In genomic region chr6:110646901-110647300, GRCm38 (mm10) we compare ENCODE assay signal across 8 mouse cellular contexts. TPM values are rescaled to one million over a fixed set of nuclear protein-coding genes. Genes with fewer than 3 reads are reported as not detected.
DNase-seq lines count a peak whose midpoint lies in the region; ATAC-seq and TF ChIP-seq lines count a peak whose summit lies in the region.

No protein-coding gene starts in this region.

- no peaks in the 10 kb centered on the region for H3K9me3 ChIP-seq in embryonic facial prominence, embryonic 12.5 days
- no peaks in the 10 kb centered on the region for H3K9me3 ChIP-seq in intestine, embryonic 15.5 days
- H3K9me3 ChIP-seq in midbrain, embryonic 14.5 days (ENCODE audit: control insufficient read depth, low read length) = no peaks in the 10 kb centered on the region
- no peaks in the 10 kb centered on the region for H3K9me3 ChIP-seq in liver, postnatal 0 days (ENCODE audit: low read length)

- no peak for ATAC-seq in embryonic facial prominence, embryonic 12.5 days (ENCODE audit: insufficient number of reproducible peaks, insufficient read depth, low FRiP score, low TSS enrichment)
- ATAC-seq in intestine, embryonic 15.5 days = no peak
- ATAC-seq in midbrain, embryonic 14.5 days (ENCODE audit: low FRiP score, low TSS enrichment) = no peak
- ATAC-seq in activated CD4-positive, CD25-positive, alpha-beta regulatory T cell, adult 4 months = no peak
- no peak for ATAC-seq in liver, postnatal 0 days

- peak; percentile 43 for DNase-seq in brain, embryonic 14.5 days (ENCODE audit: low read depth)
- DNase-seq in midbrain, embryonic 14.5 days = peak; percentile 50
- no peak for DNase-seq in ovary, postnatal 14 days (ENCODE audit: low spot score)
- DNase-seq in thymus, postnatal 10 days (ENCODE audit: low spot score in 2 of 2) = no peak
- no peak for DNase-seq in liver, postnatal 0 days

- H3K4me2 ChIP-seq in embryonic facial prominence, embryonic 12.5 days (replicated peaks) = peak overlapping the region; percentile 96
- peak overlapping the region; percentile 81 for H3K4me2 ChIP-seq in intestine, embryonic 15.5 days (replicated peaks)
- peak overlapping the region; percentile 94 for H3K4me2 ChIP-seq in midbrain, embryonic 14.5 days (ENCODE audit: low read length)
- H3K4me2 ChIP-seq in liver, postnatal 0 days (ENCODE audit: low read depth, low read length) = no peak overlapping the region

- WGBS in embryonic facial prominence, embryonic 12.5 days = 2% methylated on average over 12 of the region's 12 CpGs
- 3% methylated on average over 12 of the region's 12 CpGs for WGBS in intestine, embryonic 15.5 days
- WGBS in midbrain, embryonic 14.5 days = 1% methylated on average over 12 of the region's 12 CpGs
- WGBS in liver, postnatal 0 days (ENCODE audit: insufficient replicate concordance) = 4% methylated on average over 12 of the region's 12 CpGs

- TF ChIP-seq EP300 in liver, postnatal 0 days (IDR thresholded peaks at IDR 0.05; ENCODE audit: low read depth) = no peak

- TF ChIP-seq CTCF in brain, embryonic 14.5 days (IDR thresholded peaks at IDR 0.05; ENCODE audit: borderline replicate concordance, extremely low read depth, insufficient read depth, insufficient read length) = no peak
- TF ChIP-seq CTCF in liver, postnatal 0 days (IDR thresholded peaks at IDR 0.05; ENCODE audit: low read depth) = no peak

- peak overlapping the region; percentile 53 for H3K4me3 ChIP-seq in embryonic facial prominence, embryonic 12.5 days
- H3K4me3 ChIP-seq in intestine, embryonic 15.5 days (replicated peaks) = peak overlapping the region; percentile 41; the same call in 1 of the 2 replicates
- peak overlapping the region; percentile 66 for H3K4me3 ChIP-seq in midbrain, embryonic 14.5 days (replicated peaks; ENCODE audit: low read depth, low read length)
- H3K4me3 ChIP-seq in liver, postnatal 0 days (ENCODE audit: low read depth, low read length) = no peak overlapping the region

- peaks cover 7% of the 10 kb centered on the region; the same call in 1 of the 2 replicates for H3K4me1 ChIP-seq in embryonic facial prominence, embryonic 12.5 days
- peaks cover 4% of the 10 kb centered on the region; the same call in 1 of the 2 replicates for H3K4me1 ChIP-seq in intestine, embryonic 15.5 days (replicated peaks)
- H3K4me1 ChIP-seq in midbrain, embryonic 14.5 days (ENCODE audit: control insufficient read depth, insufficient read depth, low read length) = 0 out of 2 replicates have a peak, but pooled peaks cover 8% of the 10 kb centered on the region
- no peaks in the 10 kb centered on the region for H3K4me1 ChIP-seq in liver, postnatal 0 days (ENCODE audit: insufficient read depth)

- TF ChIP-seq POLR2A in brain, embryonic 14.5 days (IDR thresholded peaks at IDR 0.05; ENCODE audit: borderline replicate concordance, extremely low read depth, insufficient read depth, insufficient read length, poor library complexity, severe bottlenecking) = no peak

- no peaks in the 10 kb centered on the region for H3K36me3 ChIP-seq in embryonic facial prominence, embryonic 12.5 days
- no peaks in the 10 kb centered on the region for H3K36me3 ChIP-seq in intestine, embryonic 15.5 days
- H3K36me3 ChIP-seq in midbrain, embryonic 14.5 days (ENCODE audit: control insufficient read depth, insufficient read depth, low read length) = no peaks in the 10 kb centered on the region
- no peaks in the 10 kb centered on the region for H3K36me3 ChIP-seq in liver, postnatal 0 days (replicated peaks; ENCODE audit: insufficient read depth, low read length)

- no peak overlapping the region for H3K27ac ChIP-seq in embryonic facial prominence, embryonic 12.5 days
- H3K27ac ChIP-seq in intestine, embryonic 15.5 days = no peak overlapping the region
- H3K27ac ChIP-seq in midbrain, embryonic 14.5 days (replicated peaks; ENCODE audit: low read depth, low read length) = no peak overlapping the region
- no peak overlapping the region for H3K27ac ChIP-seq in liver, postnatal 0 days (ENCODE audit: low read depth)

- H3K27me3 ChIP-seq in embryonic facial prominence, embryonic 12.5 days = peaks cover 51% of the 10 kb centered on the region
- peaks cover 38% of the 10 kb centered on the region for H3K27me3 ChIP-seq in intestine, embryonic 15.5 days (replicated peaks)
- H3K27me3 ChIP-seq in midbrain, embryonic 14.5 days (ENCODE audit: control insufficient read depth, insufficient read depth, low read length) = peaks cover 9% of the 10 kb centered on the region
- H3K27me3 ChIP-seq in liver, postnatal 0 days (ENCODE audit: insufficient read depth, low read length) = peaks cover 15% of the 10 kb centered on the region

- H3K9ac ChIP-seq in embryonic facial prominence, embryonic 12.5 days = no peak overlapping the region
- no peak overlapping the region for H3K9ac ChIP-seq in intestine, embryonic 15.5 days
- peak overlapping the region; percentile 74 for H3K9ac ChIP-seq in midbrain, embryonic 14.5 days (replicated peaks; ENCODE audit: low read length)
- H3K9ac ChIP-seq in liver, postnatal 0 days (replicated peaks) = no peak overlapping the region

RNA-seq across cellular contexts. Expression of gene Grm7, which starts 1.5 kb away (rescaled TPM):
- polyA plus RNA-seq in brain, embryonic 14.5 days (2012; rRNA removed) = 8.3 and 14.3 TPM in 2 replicates
- 3.8 and 4.1 TPM in 2 replicates for polyA plus RNA-seq in embryonic facial prominence, embryonic 12.5 days (2016; fragmentation: Nextera tagmentation; extraction: Ambion mirVana)
- polyA plus RNA-seq in intestine, embryonic 15.5 days (2015; fragmentation: Nextera tagmentation; extraction: Ambion mirVana) = 1.7 and 1.9 TPM in 2 replicates
- polyA plus RNA-seq in midbrain, embryonic 14.5 days (2014; fragmentation: Nextera tagmentation; extraction: Ambion mirVana) = 18.1 and 18.7 TPM in 2 replicates
- not detected for polyA plus RNA-seq in activated CD4-positive, CD25-positive, alpha-beta regulatory T cell, adult 4 months (2017; shearing (Covaris generic))
- polyA plus RNA-seq in liver, postnatal 0 days (2015; fragmentation: Nextera tagmentation; extraction: Ambion mirVana) = not detected in 2 replicates

Comparison
In these comparisons a context has a peak if more than half of its experiments do, and no peak if none do; other contexts are left out.
1. DNase-seq: peak in brain, embryonic 14.5 days (single experiment) and midbrain, embryonic 14.5 days (single experiment); none in ovary, postnatal 14 days (single experiment), thymus, postnatal 10 days (0 of 2) and liver, postnatal 0 days (single experiment).